Mouse (Mus musculus): Measurements from ENCODE around the gene Klhdc10.

DNA sequence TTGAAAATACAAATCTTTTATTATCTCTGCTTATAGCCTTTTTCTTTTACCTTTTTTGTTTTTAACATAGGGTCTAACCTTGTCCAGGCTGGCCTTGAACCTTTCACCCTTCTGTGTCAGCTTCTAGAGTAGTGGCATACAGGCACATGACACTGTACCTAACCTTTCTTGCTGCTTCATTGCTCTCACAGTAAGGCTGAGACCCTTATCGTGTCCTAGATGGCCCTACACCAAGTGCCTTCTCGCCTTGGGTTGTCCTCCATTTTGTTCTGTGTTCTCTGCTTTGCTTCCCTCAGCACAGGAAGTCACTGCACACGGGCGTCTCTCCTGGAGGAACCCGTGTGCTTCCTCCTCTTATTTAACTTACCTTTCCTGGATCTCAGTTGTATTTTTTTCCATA is 3.0 kb downstream of the Klhdc10 start:
- TF ChIP-seq CTCF (IDR thresholded peaks at IDR 0.05; ENCODE audit: low read depth), result no peak
- no peak for TF ChIP-seq EP300 (IDR thresholded peaks at IDR 0.05; ENCODE audit: low read depth)
